Mouse (Mus musculus) R1 (cell line): ENCODE results near the gene Tango6.
"Not testable (repeated sequence)": the region's sequence is repeated elsewhere in the genome, so short reads cannot be mapped to it uniquely, and the experiment has no call there.

Experiments
- DNase-seq: peaks from one replicate; pipeline ENCODE4 v3.0.0-alpha.2; 2018; ENCODE audit warnings: low read depth, low spot score

Tango6 gene

DNA sequence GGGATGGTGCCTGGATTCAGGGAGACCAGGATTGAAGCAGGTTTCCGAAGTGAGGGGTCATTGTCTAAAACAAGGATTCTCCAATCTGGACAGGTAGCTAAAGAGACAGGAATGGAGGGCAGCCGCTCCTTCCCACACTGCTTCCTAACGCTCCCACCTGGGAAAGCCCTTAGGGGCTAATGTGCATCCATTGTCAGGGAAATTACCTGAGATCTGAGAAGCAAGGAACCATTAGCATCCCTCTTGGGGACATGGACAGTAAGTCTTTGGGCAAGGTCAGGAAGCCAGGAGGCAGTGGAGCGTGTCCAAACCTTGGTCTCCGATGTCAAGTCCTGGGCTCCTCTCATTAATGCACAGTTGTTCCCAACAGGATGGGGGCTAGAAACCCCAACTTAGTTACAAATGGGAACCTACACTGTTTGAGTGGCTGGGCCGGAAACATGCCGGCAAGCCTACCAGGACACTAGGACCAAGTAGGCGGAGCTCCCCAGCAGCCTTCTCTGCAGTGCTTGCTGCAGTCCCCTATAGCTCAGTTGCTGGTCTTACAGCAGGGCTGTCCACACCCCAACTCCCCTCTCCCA lies 189.7 kb downstream of the Tango6 start:
- peak; percentile 92 for DNase-seq

DNA sequence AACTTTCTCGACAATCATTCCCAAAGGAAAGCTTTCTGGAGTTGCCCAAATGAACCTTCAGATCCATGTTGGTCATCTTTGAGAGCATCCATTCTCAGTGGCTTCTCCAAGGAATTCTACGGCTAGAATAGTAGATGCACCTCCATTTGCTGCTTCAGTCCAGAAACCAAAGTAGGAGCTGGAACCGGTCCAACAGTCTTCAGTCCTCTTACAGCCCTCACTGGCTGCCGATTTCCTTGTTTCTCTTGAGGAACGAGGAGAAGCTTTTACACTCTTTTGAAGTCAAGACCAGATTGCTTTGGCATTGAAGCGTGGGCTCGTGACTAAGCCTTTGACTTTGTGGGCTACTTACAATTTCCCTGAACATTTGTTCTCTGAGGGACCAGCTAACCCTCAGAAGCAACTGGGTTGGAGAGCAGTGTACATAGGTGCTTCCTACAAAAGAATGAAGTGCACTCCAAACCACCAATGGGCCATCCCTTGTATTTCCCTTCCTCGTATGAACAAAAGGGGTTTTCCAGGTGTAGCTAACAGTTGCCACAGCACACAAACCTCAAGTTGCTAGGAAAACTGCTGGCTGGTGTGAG lies 197.3 kb downstream of the Tango6 start:
- no peak for DNase-seq

DNA sequence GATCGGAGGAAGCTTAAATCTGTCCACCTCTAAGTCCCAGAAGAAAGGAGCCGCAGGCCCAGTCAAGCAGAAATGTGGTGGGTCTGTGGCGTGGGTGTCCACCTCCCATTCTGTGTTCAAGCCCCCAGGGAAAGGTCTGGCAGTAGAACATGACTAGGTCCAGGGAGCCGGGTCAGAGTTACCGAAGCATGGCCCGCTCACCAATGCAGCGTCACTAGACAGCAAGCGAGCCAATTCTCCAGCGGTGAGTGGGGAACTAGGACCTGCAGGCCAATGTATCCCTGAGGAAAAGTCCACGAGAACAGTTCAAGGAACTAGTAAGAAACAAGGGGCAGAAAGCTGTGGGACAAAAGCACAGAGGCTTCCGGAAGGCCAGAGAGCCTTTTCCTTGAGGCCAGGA lies 201.2 kb downstream of the Tango6 start:
- not testable (repeated sequence) for DNase-seq

DNA sequence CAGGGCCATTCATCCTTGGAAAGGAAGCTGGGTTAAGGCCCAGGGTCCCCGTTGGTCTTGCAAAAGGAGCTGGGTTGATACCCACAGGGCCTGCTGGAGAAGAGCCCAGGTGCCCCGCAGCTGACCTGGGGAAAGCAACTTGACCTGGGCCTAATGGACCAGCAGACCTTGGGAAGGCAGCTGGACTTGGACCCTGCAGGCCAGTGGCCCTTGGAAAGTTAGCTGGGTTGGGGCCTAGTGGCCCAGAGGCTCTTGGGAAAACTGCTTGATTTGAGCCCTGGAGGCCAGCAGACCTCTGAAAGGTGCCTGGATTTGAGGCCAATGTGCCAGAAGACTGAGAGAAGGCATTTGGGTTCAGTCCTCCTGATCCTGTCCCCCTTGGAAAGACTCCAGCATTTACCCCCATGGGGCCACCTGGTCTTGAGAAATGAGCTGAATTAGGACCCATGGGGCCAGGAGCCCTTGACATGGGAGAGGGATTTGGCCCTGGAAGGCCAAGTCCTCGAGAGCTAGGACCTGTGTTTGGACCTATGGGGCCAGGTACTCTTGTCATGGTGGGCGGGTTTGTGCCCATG lies 202.0 kb downstream of the Tango6 start:
- DNase-seq = not testable (repeated sequence)

DNA sequence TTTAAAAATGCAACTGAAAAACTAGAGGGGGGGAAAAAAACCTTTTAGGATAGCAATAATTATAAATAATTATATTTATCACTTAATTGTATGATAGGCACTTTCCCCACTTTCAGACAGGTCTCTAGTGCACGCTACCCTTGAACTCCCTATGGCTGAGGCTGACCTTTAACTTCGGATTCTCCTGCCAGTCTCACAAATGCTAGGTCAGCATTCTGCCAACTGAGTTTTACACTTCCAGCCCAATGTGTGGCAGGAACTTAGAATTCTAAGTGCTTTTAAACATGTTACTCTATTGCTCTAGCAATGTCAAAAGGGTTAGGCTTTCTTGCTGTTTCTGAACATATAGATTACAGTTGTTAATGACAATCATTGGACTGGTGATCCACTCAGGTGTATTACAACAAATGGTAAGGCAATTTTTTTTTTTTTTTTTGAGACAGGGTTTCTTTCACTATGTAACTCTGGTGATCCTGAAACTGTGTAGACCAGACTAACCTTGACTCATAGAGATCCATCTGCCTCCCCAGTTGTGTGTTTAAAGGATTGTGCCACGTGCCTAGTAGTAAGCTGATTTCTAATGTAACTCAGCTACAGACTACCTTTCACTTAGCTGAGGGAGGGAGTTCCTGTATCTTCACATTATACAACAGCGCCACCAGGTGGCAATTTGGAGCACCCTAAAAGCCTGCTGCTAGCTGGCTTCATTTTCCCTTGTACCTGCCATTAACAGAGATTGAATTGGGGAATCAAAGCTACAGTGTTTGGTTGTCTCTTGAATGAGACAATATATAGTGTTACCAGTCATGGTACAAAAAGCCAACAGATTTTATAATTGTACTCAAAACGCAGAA lies 204.7 kb downstream of the Tango6 start:
- peak; percentile 86 for DNase-seq

DNA sequence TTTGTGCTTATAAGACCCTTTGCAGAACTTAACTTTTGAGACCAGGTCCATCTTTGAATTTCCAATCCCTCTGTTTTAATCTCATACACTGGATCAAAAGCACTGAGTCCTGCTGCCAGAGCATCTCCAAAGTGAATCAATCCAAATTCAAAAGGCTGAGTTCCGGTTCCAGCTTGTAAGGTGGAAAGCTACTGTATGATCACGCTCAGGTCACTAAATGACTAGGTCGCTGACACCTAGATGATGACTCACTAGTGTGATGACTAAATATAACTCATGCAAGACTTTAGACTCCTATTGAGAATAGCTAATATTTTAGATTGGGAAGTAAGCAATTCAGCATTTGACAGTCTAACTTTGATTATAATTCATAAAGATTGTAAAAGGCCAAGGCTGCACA lies 205.9 kb downstream of the Tango6 start:
- DNase-seq = no peak

DNA sequence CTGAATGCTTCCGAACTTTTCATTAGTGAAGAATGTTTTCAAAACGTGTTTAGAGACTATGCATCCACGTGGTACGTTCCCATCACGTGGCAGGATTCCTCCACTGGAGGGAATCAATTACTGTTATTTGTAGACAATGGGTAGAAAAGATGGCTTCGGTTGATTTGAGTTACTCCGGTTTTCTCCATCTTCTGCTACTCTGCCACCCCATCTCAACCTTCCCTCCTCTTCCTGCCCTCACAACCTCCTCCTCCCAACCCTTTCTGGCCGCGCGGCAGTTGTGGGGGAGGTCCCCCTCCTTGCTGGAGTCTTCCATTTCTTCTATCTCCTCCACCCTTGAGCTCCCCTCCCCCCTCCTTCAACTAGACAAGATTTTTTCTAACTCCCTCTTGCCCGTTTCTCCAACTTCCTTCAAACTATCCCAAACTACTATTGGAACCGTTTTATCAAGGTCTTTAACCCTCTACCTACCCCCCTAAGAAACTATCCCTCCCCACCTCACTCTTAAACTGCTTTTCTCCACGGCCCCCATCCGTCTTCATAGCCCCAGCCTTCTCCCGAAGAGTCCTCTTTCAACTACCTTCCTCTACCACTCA lies 209.4 kb downstream of the Tango6 start:
- DNase-seq = peak; percentile 79

DNA sequence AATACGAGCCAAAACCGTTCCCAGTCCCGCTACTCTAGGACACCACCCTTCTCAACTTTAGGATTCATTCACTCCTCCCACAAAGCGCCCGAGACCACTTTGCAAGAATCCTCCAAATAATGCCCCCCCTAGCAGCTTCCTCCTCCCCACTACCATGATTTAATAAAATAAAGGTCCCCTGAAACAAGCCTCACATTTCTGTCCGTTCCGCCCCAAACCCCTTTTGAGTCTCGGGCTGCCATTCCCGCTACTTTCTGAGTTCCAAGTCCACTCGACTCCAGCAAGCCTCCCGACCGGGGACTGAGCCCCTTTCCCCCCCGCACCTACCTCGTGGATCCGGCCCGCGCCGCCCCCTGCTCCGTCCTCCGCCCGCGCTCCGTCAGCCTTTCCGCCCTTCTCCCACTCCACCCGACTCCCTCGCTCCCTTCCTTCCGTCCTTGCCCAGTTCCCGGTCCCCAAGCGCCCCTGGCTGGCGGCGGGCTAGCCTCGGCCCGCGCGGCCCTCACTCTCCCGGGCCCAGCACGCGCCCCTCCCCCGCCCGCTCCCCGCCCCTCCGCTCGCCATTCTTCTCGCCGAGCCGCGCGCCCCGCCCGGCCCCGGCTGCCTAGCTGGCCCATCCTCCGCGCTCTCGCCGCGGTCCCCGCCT lies 210.1 kb downstream of the Tango6 start:
- peak; percentile 70 for DNase-seq

DNA sequence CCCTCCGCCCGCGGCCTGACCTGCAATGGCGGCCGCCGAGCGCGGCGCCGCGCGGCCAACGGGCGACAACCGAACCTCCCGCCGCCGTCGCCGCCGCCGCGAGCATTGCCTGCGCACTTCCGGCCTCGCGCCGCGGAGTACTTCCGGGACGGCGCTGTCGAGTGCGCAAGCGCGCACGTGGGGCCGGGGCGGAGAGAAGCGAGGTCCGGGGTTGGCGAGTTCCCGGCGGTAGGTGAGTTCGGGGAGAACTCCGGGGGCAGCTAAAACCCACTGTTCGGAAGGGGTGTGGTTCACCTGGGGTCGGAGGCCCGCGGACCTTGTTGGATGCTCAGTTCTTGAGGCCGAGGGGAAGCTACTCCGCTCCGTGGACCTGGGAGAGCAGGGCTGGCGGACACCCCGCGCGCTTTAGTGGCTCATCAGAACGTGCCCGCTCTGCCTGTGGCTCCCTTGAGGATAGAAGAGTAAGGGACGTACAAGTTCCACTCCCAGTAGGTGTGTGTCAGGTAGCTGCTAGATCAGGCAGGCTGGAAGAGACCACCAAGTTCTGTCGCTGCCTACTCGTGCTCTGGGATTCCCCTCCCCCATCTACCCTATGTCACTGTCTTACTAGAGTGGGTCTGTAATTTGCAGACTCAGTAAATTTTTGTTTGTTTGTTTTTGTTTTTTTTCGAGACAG lies 210.8 kb downstream of the Tango6 start, which contains the start of gene Utp4:
Gene Utp4 (plus strand): TSS at position 156 of the 676 bp plus-strand sequence.
- DNase-seq = peak; percentile 84

DNA sequence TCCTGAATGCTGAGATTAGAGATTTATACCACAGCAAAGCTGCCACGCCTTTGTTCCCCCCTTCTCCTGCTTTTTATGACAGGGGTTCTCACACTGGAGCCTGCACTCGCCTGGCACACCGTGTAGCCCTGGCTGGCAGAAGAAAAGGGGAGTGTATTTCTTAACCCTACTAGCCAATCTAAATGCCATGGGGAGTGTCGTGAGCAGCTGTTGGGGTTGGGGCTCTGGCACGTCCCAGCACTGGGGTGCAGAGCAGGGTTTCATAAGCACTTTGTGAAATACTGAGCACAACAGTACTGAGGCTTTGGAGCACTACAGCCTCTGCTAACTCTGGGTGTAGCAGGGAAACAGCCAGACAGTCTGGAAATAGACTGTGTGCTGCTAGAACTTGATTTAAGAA lies 216.6 kb downstream of the Tango6 start:
- DNase-seq = no peak
